In the genomic region with DNA sequence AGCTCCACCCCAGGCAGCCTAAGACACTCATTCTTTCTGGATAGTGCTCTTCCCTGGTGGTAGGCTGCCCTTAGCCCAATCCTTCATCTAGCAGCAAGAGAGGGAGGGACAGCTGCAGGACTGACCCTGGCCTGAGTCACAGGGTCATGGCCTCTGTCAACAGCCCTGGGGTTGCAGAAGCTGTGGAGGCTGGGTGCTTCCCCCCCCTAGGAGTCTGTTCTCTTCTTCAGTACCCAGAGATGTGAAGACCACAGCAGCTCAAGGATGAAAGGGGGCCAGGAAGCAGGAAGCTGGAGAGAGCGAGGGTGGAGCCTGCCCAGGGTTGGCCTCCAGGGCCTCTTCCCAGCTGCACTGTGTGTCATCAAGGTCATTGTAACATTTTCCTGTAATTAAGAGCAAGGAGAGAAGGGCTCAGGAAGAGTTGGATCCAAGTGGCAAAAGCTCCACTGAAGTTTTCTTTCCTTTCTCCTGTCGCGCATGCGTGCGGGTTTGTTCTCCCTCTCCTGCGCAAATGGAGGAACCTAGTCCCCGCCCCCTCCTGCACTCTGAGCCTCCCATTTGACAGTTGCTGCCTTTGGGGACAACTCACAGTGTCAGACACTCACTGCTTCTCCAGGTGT, we compare ENCODE assay signal across 8 mouse cellular contexts. TPM values are rescaled to one million over a fixed set of nuclear protein-coding genes. Genes with fewer than 3 reads are reported as not detected.
A peak's percentile ranks its signal among the peaks of the same experiment; 100 is the strongest.
DNase-seq lines count a peak whose midpoint lies in the region; ATAC-seq lines count a peak whose summit lies in the region.

No protein-coding gene starts in this region.

- peak overlapping the region; percentile 28 for H3K4me2 ChIP-seq in limb, embryonic 12.5 days
- no peak overlapping the region for H3K4me2 ChIP-seq in forebrain, embryonic 11.5 days (ENCODE audit: low read depth, low read length, severe bottlenecking)
- no peak overlapping the region for H3K4me2 ChIP-seq in hindbrain, embryonic 13.5 days

- H3K4me3 ChIP-seq in limb, embryonic 12.5 days (replicated peaks), result no peak overlapping the region
- no peak overlapping the region for H3K4me3 ChIP-seq in forebrain, embryonic 11.5 days (ENCODE audit: low read depth, low read length)
- H3K4me3 ChIP-seq in hindbrain, embryonic 13.5 days, result no peak overlapping the region

- H3K27ac ChIP-seq in limb, embryonic 12.5 days, result no peak overlapping the region
- H3K27ac ChIP-seq in forebrain, embryonic 11.5 days (ENCODE audit: low read depth, low read length), result no peak overlapping the region
- H3K27ac ChIP-seq in hindbrain, embryonic 13.5 days, result no peak overlapping the region

- WGBS in limb, embryonic 12.5 days, result 33% methylated on average over 7 of the region's 7 CpGs
- WGBS in forebrain, embryonic 11.5 days, result 43% methylated on average over 7 of the region's 7 CpGs
- WGBS in hindbrain, embryonic 13.5 days, result 59% methylated on average over 7 of the region's 7 CpGs

- no peak overlapping the region for H3K9ac ChIP-seq in limb, embryonic 12.5 days (replicated peaks)
- no peak overlapping the region for H3K9ac ChIP-seq in forebrain, embryonic 11.5 days (ENCODE audit: low read length)
- H3K9ac ChIP-seq in hindbrain, embryonic 13.5 days, result no peak overlapping the region

- H3K9me3 ChIP-seq in limb, embryonic 12.5 days, result no peaks in the 10 kb centered on the region
- no peaks in the 10 kb centered on the region for H3K9me3 ChIP-seq in forebrain, embryonic 11.5 days (ENCODE audit: control insufficient read depth, low read length)
- no peaks in the 10 kb centered on the region for H3K9me3 ChIP-seq in hindbrain, embryonic 13.5 days

- peaks cover 12% of the 10 kb centered on the region; the same call in 1 of the 2 replicates for H3K4me1 ChIP-seq in limb, embryonic 12.5 days (replicated peaks)
- no peaks in the 10 kb centered on the region for H3K4me1 ChIP-seq in forebrain, embryonic 11.5 days (replicated peaks; ENCODE audit: control insufficient read depth, insufficient read depth, low read length)
- H3K4me1 ChIP-seq in hindbrain, embryonic 13.5 days (replicated peaks), result peaks cover 15% of the 10 kb centered on the region

- peak; percentile 51 for DNase-seq in ovary, postnatal 36 days (ENCODE audit: low spot score)
- no peak for DNase-seq in ovary, adult 18-20 months (ENCODE audit: low spot score)
- peak; percentile 20 for DNase-seq in forelimb bud, embryonic 11.5 days (ENCODE audit: low read depth, low spot score)
- DNase-seq in spleen, postnatal 4 days (ENCODE audit: low spot score in 2 of 2), result peak; percentile 67 to 78
- no peak for DNase-seq in cerebellum, adult 11 months
- DNase-seq in forebrain, embryonic 11.5 days (ENCODE audit: low spot score), result no peak

- no peaks in the 10 kb centered on the region for H3K36me3 ChIP-seq in limb, embryonic 12.5 days
- H3K36me3 ChIP-seq in forebrain, embryonic 11.5 days (ENCODE audit: control insufficient read depth, insufficient read depth, low read length), result no peaks in the 10 kb centered on the region
- H3K36me3 ChIP-seq in hindbrain, embryonic 13.5 days, result no peaks in the 10 kb centered on the region

- ATAC-seq in limb, embryonic 12.5 days (ENCODE audit: insufficient number of reproducible peaks, insufficient read depth, low FRiP score, low TSS enrichment, low read depth), result no peak
- no peak for ATAC-seq in forebrain, embryonic 11.5 days (replicated peaks; ENCODE audit: low FRiP score)
- no peak for ATAC-seq in hindbrain, embryonic 13.5 days (ENCODE audit: low FRiP score)

- H3K27me3 ChIP-seq in limb, embryonic 12.5 days, result no peaks in the 10 kb centered on the region
- no peaks in the 10 kb centered on the region for H3K27me3 ChIP-seq in forebrain, embryonic 11.5 days (ENCODE audit: control insufficient read depth, insufficient read depth, low read length)
- no peaks in the 10 kb centered on the region for H3K27me3 ChIP-seq in hindbrain, embryonic 13.5 days

RNA-seq across cellular contexts. Expression of a gene that starts 10.2 kb away (rescaled TPM):
- 11.2 and 12.1 TPM in 2 replicates for polyA plus RNA-seq in limb, embryonic 12.5 days (2016; fragmentation: Nextera tagmentation; extraction: Ambion mirVana)
- polyA plus RNA-seq in forebrain, embryonic 11.5 days (2014; fragmentation: Nextera tagmentation; extraction: Ambion mirVana), result 8.7 and 9.3 TPM in 2 replicates
- polyA plus RNA-seq in hindbrain, embryonic 13.5 days (2015; fragmentation: Nextera tagmentation; extraction: Ambion mirVana), result 12.1 and 13.5 TPM in 2 replicates

RNA-seq across cellular contexts. Expression of a gene that starts 18.1 kb away (rescaled TPM):
- 19.2 and 21.5 TPM in 2 replicates for polyA plus RNA-seq in limb, embryonic 12.5 days (2016; fragmentation: Nextera tagmentation; extraction: Ambion mirVana)
- 17.4 and 19.1 TPM in 2 replicates for polyA plus RNA-seq in forebrain, embryonic 11.5 days (2014; fragmentation: Nextera tagmentation; extraction: Ambion mirVana)
- polyA plus RNA-seq in hindbrain, embryonic 13.5 days (2015; fragmentation: Nextera tagmentation; extraction: Ambion mirVana), result 24.3 and 24.5 TPM in 2 replicates

Comparison
In these comparisons a context has a peak if more than half of its experiments do, and no peak if none do; other contexts are left out.
1. DNase-seq: peak in ovary, postnatal 36 days (single experiment), forelimb bud, embryonic 11.5 days (single experiment) and spleen, postnatal 4 days (2 of 2); none in ovary, adult 18-20 months (single experiment), cerebellum, adult 11 months (single experiment) and forebrain, embryonic 11.5 days (single experiment).